Mouse (Mus musculus) bone marrow, adult 2 months (tissue): ENCODE data around the gene Pop7.

Source experiments
- CTCF ChIP-seq: fragments of 200-500 bp; IDR thresholded peaks from 2 replicates; pipeline ENCODE4 v1.5.1; 2011; ENCODE audit warnings: low read length, control low read depth; ENCODE audit not compliant: control insufficient read depth, insufficient read depth
- POLR2A ChIP-seq: fragments of 200-500 bp; IDR thresholded peaks from 2 replicates; pipeline ENCODE4 v1.6.1; 2011; ENCODE audit warnings: low read depth, mild to moderate bottlenecking, control low read depth, low read length, borderline replicate concordance; ENCODE audit not compliant: control insufficient read depth

- peak; percentile 74 for TF ChIP-seq CTCF
- TF ChIP-seq POLR2A, result no peak; the same call in 1 of the 2 replicates
Measured at GRCm38 (mm10) chr5:137502667-137503110, 371 bp upstream of the Pop7 start.
